Mouse (Mus musculus): ENCODE results near the gene Olfr1048. TPM values are rescaled to one million over a fixed set of nuclear protein-coding genes. Genes with fewer than 3 reads are reported as not detected.
"Not testable (repeated sequence)": the region's sequence is repeated elsewhere in the genome, so short reads cannot be mapped to it uniquely, and the experiment has no call there.

Olfr1048 gene
- total RNA-seq (2014; rRNA removed) (not detected in 2 replicates), polyA plus RNA-seq (2015; fragmentation: Nextera tagmentation; extraction: Ambion mirVana) (not detected in 2 replicates)

DNA sequence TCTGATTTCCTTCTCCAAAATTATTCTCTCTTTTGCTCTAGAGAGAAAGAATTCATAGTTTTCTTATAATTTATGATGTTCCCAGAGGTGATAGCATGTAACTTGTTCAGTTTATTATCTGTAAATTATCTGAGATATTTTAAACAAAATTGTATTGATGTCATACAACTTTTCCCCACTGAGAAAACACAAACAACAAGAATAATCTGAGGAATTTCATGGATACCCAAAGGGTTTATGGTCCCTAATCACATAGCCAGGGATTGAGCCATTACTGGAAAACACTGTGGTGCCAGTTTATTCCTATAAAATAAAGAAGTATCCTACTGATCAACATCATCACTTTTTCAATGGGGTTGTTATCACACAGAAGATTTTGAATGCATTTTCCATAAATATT is at the start of gene Olfr1048:
Gene Olfr1048 (minus strand): TSS at position 101 of the 400 bp plus-strand sequence.
- Histone ChIP-seq H3K9me3 (ENCODE audit: low read length) (no peaks in the 10 kb centered on the region), H3K4me3 (ENCODE audit: low read depth, low read length) (no peak within 1 kb of the TSS), H3K4me2 (ENCODE audit: low read depth, low read length, poor library complexity, severe bottlenecking) (no peak within 1 kb of the TSS), H3K36me3 (ENCODE audit: insufficient read depth, low read length) (no peaks in the 10 kb centered on the region), H3K4me1 (ENCODE audit: insufficient read depth, low read length) (no peaks in the 10 kb centered on the region), H3K9ac (replicated peaks; ENCODE audit: low read length, poor library complexity, severe bottlenecking) (no peak within 1 kb of the TSS), H3K27me3 (ENCODE audit: insufficient read depth, low read length) (no peaks in the 10 kb centered on the region), H3K27ac (ENCODE audit: low read depth, low read length) (no peak within 1 kb of the TSS)
- DNase-seq (ENCODE audit: low spot score): no peak
- no peak for TF ChIP-seq CTCF (IDR thresholded peaks at IDR 0.05)
- ATAC-seq (ENCODE audit: low FRiP score): no peak

GRCm38 (mm10) chr2:86278988-86279387 is 38.9 kb upstream of the Olfr1048 start, which contains the start of gene Olfr1051:
Gene Olfr1051 (minus strand): TSS chr2:86279088.
- H3K9ac ChIP-seq (replicated peaks; ENCODE audit: low read length, poor library complexity, severe bottlenecking); H3K36me3 ChIP-seq (ENCODE audit: insufficient read depth, low read length); DNase-seq (ENCODE audit: low spot score); ATAC-seq (ENCODE audit: low FRiP score); H3K9me3 ChIP-seq (ENCODE audit: low read length); H3K27ac ChIP-seq (ENCODE audit: low read depth, low read length); H3K4me3 ChIP-seq (ENCODE audit: low read depth, low read length); H3K4me2 ChIP-seq (ENCODE audit: low read depth, low read length, poor library complexity, severe bottlenecking); H3K27me3 ChIP-seq (ENCODE audit: insufficient read depth, low read length); H3K4me1 ChIP-seq (ENCODE audit: insufficient read depth, low read length): not testable (repeated sequence)

- not testable (repeated sequence) for H3K27ac ChIP-seq (ENCODE audit: low read depth, low read length); H3K9ac ChIP-seq (replicated peaks; ENCODE audit: low read length, poor library complexity, severe bottlenecking); H3K4me3 ChIP-seq (ENCODE audit: low read depth, low read length); ATAC-seq (ENCODE audit: low FRiP score); H3K4me2 ChIP-seq (ENCODE audit: low read depth, low read length, poor library complexity, severe bottlenecking); H3K36me3 ChIP-seq (ENCODE audit: insufficient read depth, low read length); H3K4me1 ChIP-seq (ENCODE audit: insufficient read depth, low read length); H3K27me3 ChIP-seq (ENCODE audit: insufficient read depth, low read length); H3K9me3 ChIP-seq (ENCODE audit: low read length); DNase-seq (ENCODE audit: low spot score)
These were observed 18.1 kb upstream of the Olfr1048 start, which contains the start of gene Olfr1049 for GRCm38 (mm10) chr2:86258228-86258627. Gene Olfr1049 (minus strand): TSS chr2:86258328.

GRCm38 (mm10) chr2:86231301-86231700 is 8.8 kb downstream of the Olfr1048 start, which contains the start of gene Olfr1047:
Gene Olfr1047 (minus strand): TSS chr2:86231401.
- Histone ChIP-seq H3K9ac (replicated peaks; ENCODE audit: low read length, poor library complexity, severe bottlenecking) (no peak within 1 kb of the TSS), H3K27ac (ENCODE audit: low read depth, low read length) (no peak within 1 kb of the TSS), H3K4me2 (ENCODE audit: low read depth, low read length, poor library complexity, severe bottlenecking) (no peak within 1 kb of the TSS), H3K4me1 (ENCODE audit: insufficient read depth, low read length) (no peaks in the 10 kb centered on the region), H3K36me3 (ENCODE audit: insufficient read depth, low read length) (no peaks in the 10 kb centered on the region), H3K27me3 (ENCODE audit: insufficient read depth, low read length) (no peaks in the 10 kb centered on the region), H3K4me3 (ENCODE audit: low read depth, low read length) (no peak within 1 kb of the TSS), H3K9me3 (ENCODE audit: low read length) (no peaks in the 10 kb centered on the region)
- no peak for TF ChIP-seq CTCF (IDR thresholded peaks at IDR 0.05)
- DNase-seq (ENCODE audit: low spot score): no peak
- ATAC-seq (ENCODE audit: low FRiP score): no peak
- 83% methylated on average over 1 of the region's 1 CpGs for WGBS

DNA sequence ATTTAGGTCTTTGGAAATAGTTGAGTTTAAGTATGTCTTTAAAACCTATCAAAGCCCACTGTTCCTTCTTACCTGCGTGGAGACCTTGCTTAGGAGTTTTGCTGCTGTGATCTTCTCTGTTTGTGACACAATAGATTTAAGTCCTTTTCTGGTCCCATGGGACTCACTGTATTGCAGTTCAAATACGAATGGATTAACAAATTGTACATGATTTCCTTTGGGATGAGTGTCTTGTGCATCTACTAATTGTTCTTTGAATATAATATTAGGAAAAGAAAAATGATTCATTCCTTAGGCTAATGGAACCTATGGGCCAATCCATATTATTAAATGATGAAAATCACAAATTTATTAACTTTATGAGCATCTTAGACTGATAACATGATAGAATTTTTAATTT is 20.9 kb downstream of the Olfr1048 start, which contains the start of gene Olfr1046:
Gene Olfr1046 (minus strand): TSS at position 101 of the 400 bp plus-strand sequence.
- DNase-seq (ENCODE audit: low spot score) (no peak), ATAC-seq (ENCODE audit: low FRiP score) (no peak)
- 69% methylated on average over 2 of the region's 2 CpGs for WGBS
- H3K9ac ChIP-seq (replicated peaks; ENCODE audit: low read length, poor library complexity, severe bottlenecking): no peak within 1 kb of the TSS
- TF ChIP-seq CTCF (IDR thresholded peaks at IDR 0.05): no peak
- H3K36me3 ChIP-seq (ENCODE audit: insufficient read depth, low read length): no peaks in the 10 kb centered on the region
- H3K9me3 ChIP-seq (ENCODE audit: low read length): no peaks in the 10 kb centered on the region
- H3K4me3 ChIP-seq (ENCODE audit: low read depth, low read length): no peak within 1 kb of the TSS
- H3K27me3 ChIP-seq (ENCODE audit: insufficient read depth, low read length): no peaks in the 10 kb centered on the region
- no peak within 1 kb of the TSS for H3K27ac ChIP-seq (ENCODE audit: low read depth, low read length)
- H3K4me2 ChIP-seq (ENCODE audit: low read depth, low read length, poor library complexity, severe bottlenecking): no peak within 1 kb of the TSS
- no peaks in the 10 kb centered on the region for H3K4me1 ChIP-seq (ENCODE audit: insufficient read depth, low read length)

DNA sequence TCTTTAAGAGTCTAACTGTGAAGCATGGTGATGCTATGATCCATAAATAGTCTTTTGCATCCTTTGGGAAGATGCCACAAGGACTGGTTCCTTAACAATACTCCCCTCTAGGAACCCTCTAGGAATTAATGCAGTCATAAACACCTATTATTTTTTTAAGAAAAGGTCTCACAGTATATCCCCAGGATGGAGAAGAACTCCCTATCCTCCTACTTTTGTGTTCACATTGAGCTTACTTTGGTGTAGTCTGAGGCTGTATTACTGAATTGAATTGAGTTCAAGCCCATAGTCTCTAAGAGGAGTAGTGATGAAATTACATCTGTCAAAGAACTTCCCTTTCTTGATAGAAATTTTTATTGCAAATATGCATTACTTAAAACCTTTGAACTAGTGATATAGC is 37.2 kb downstream of the Olfr1048 start, which contains the start of gene Olfr1045:
Gene Olfr1045 (minus strand): TSS at position 101 of the 400 bp plus-strand sequence.
- Histone ChIP-seq H3K4me2 (ENCODE audit: low read depth, low read length, poor library complexity, severe bottlenecking) (no peak within 1 kb of the TSS), H3K9me3 (ENCODE audit: low read length) (no peaks in the 10 kb centered on the region), H3K4me3 (ENCODE audit: low read depth, low read length) (no peak within 1 kb of the TSS), H3K36me3 (ENCODE audit: insufficient read depth, low read length) (no peaks in the 10 kb centered on the region), H3K9ac (replicated peaks; ENCODE audit: low read length, poor library complexity, severe bottlenecking) (no peak within 1 kb of the TSS), H3K27ac (ENCODE audit: low read depth, low read length) (no peak within 1 kb of the TSS), H3K4me1 (ENCODE audit: insufficient read depth, low read length) (no peaks in the 10 kb centered on the region), H3K27me3 (ENCODE audit: insufficient read depth, low read length) (no peaks in the 10 kb centered on the region)
- no peak for TF ChIP-seq CTCF (IDR thresholded peaks at IDR 0.05)
- ATAC-seq (ENCODE audit: low FRiP score) (no peak), DNase-seq (ENCODE audit: low spot score) (no peak)

Data from midbrain, postnatal 0 days (tissue).